Mouse (Mus musculus) brain, embryonic 14.5 days (tissue): ENCODE data around the gene Avpi1.

Source experiments
- CTCF ChIP-seq: fragments of 200-500 bp; IDR thresholded peaks from 2 replicates; pipeline ENCODE4 v1.5.1; 2012; ENCODE audit warnings: inconsistent platforms, mild to moderate bottlenecking, moderate library complexity, borderline replicate concordance; ENCODE audit not compliant: insufficient read depth, insufficient read length; ENCODE audit errors: extremely low read depth
- POLR2A ChIP-seq: fragments of 200-500 bp; IDR thresholded peaks from 2 replicates; pipeline ENCODE4 v1.6.1; 2012; ENCODE audit warnings: mild to moderate bottlenecking, inconsistent platforms, borderline replicate concordance; ENCODE audit not compliant: poor library complexity, insufficient read depth, insufficient read length, severe bottlenecking; ENCODE audit errors: extremely low read depth

DNA sequence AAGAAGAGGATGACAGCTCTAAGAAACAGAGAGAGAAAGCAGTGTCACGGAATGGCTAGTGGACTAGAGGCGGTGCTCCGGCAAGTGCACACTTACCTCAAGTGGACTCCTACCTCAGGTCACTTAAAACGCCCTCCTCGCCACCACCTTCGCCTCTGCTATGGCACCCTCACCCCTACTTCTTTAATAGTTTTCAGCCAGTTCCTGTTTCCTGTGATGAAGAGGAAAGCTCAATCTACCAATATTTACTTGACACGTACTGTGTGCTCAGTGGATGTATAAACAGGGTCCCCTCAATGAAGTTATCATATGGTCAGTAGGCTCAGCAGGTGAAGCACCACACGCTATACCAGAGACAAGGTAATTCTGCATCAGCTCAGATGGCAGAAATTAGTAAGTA lies 50.3 kb downstream of the Avpi1 start:
- TF ChIP-seq CTCF (no peak), POLR2A (no peak)
